Mouse (Mus musculus): ENCODE data around the gene Iqsec1.
A peak's percentile ranks its signal among the peaks of the same experiment; 100 is the strongest.

Iqsec1 gene

GRCm38 (mm10) chr6:90754927-90755612, 233.4 kb downstream of the Iqsec1 start:
- DNase-seq (ENCODE audit: low spot score in 2 of 2): peak in 1 of 2 experiments; percentile 18

- DNase-seq (ENCODE audit: low spot score in 2 of 2): no peak
These were observed 234.4 kb downstream of the Iqsec1 start for GRCm38 (mm10) chr6:90754093-90754492.

GRCm38 (mm10) chr6:90753656-90754055, 234.8 kb downstream of the Iqsec1 start:
- no peak for DNase-seq (ENCODE audit: low spot score in 2 of 2)

- peak; percentile 49 to 72 for DNase-seq (ENCODE audit: low spot score in 2 of 2)
These were observed 236.9 kb downstream of the Iqsec1 start for GRCm38 (mm10) chr6:90751624-90752023.

GRCm38 (mm10) chr6:90750091-90750490, 238.4 kb downstream of the Iqsec1 start:
- DNase-seq (ENCODE audit: low spot score in 2 of 2): no peak

GRCm38 (mm10) chr6:90749414-90749937, 239.0 kb downstream of the Iqsec1 start:
- DNase-seq (ENCODE audit: low spot score in 2 of 2): no peak

- no peak for DNase-seq (ENCODE audit: low spot score in 2 of 2)
These were observed 239.5 kb downstream of the Iqsec1 start for GRCm38 (mm10) chr6:90748976-90749375.

GRCm38 (mm10) chr6:90746331-90746864, 242.1 kb downstream of the Iqsec1 start:
- DNase-seq (ENCODE audit: low spot score in 2 of 2): peak; percentile 63 to 73

- no peak for DNase-seq (ENCODE audit: low spot score in 2 of 2)
These were observed 242.9 kb downstream of the Iqsec1 start for GRCm38 (mm10) chr6:90745401-90746198.

GRCm38 (mm10) chr6:90742453-90742852, 246.0 kb downstream of the Iqsec1 start:
- DNase-seq (ENCODE audit: low spot score in 2 of 2): no peak

- no peak for DNase-seq (ENCODE audit: low spot score in 2 of 2)
These were observed 246.8 kb downstream of the Iqsec1 start for GRCm38 (mm10) chr6:90741717-90742116.

GRCm38 (mm10) chr6:90741056-90741420, 247.4 kb downstream of the Iqsec1 start:
- no peak for DNase-seq (ENCODE audit: low spot score in 2 of 2)

- DNase-seq (ENCODE audit: low spot score in 2 of 2): peak; percentile 50 to 53
These were observed 248.0 kb downstream of the Iqsec1 start for GRCm38 (mm10) chr6:90740348-90741055.

GRCm38 (mm10) chr6:90737376-90737775, 251.1 kb downstream of the Iqsec1 start:
- DNase-seq (ENCODE audit: low spot score in 2 of 2): peak; percentile 90 to 91

GRCm38 (mm10) chr6:90736691-90737245, 251.7 kb downstream of the Iqsec1 start:
- no peak for DNase-seq (ENCODE audit: low spot score in 2 of 2)

- no peak for DNase-seq (ENCODE audit: low spot score in 2 of 2)
These were observed 252.3 kb downstream of the Iqsec1 start for GRCm38 (mm10) chr6:90736074-90736672.

GRCm38 (mm10) chr6:90735396-90736036, 253.0 kb downstream of the Iqsec1 start:
- DNase-seq (ENCODE audit: low spot score in 2 of 2): no peak

- DNase-seq (ENCODE audit: low spot score in 2 of 2): no peak
These were observed 253.7 kb downstream of the Iqsec1 start for GRCm38 (mm10) chr6:90734806-90735205.

- DNase-seq (ENCODE audit: low spot score in 2 of 2): no peak
These were observed 257.2 kb downstream of the Iqsec1 start for GRCm38 (mm10) chr6:90731327-90731726.

- no peak for DNase-seq (ENCODE audit: low spot score in 2 of 2)
These were observed 258.7 kb downstream of the Iqsec1 start for GRCm38 (mm10) chr6:90729829-90730228.

- peak; percentile 54 to 74 for DNase-seq (ENCODE audit: low spot score in 2 of 2)
These were observed 260.0 kb downstream of the Iqsec1 start for GRCm38 (mm10) chr6:90728491-90728931.

Measured in natural killer cell, adult 2 months (primary cell).